Mouse (Mus musculus) cortical plate, adult 2 months (tissue): ENCODE results near the gene Gm6793.

Experiments
- CTCF ChIP-seq: fragments of 200-500 bp; IDR thresholded peaks from 2 replicates; pipeline ENCODE4 v1.5.1; 2011; ENCODE audit warnings: mild to moderate bottlenecking, control low read depth, low read length; ENCODE audit not compliant: insufficient read depth; ENCODE audit errors: extremely low read depth
- POLR2A ChIP-seq: fragments of 200-500 bp; IDR thresholded peaks from 2 replicates; pipeline ENCODE4 v1.6.1; 2011; ENCODE audit warnings: mild to moderate bottlenecking, low read length, control low read depth; ENCODE audit not compliant: insufficient read depth; ENCODE audit errors: extremely low read depth

DNA sequence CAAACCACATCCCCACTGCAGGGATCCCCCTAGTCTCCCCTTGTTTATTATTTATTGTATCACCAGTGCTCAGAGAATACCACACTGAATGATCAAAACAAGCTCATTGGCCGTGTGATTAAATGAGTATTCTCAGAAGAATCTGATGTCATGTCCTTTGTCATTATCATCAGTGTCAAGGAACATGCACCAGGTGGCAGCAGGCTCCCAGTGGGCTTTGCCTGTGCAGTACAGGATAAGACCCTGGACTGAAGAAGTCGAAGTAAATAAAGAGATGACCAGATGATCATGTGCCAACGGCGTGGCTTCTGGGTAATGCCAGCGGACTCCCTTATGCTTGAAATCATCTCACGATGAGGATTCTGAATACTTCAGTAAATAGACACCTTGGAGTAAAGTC is 33.5 kb upstream of the Gm6793 start:
- TF ChIP-seq POLR2A (no peak), CTCF (no peak)
